Mouse (Mus musculus) kidney, postnatal 25 days (tissue): ENCODE measurements around the gene Dctpp1.
A peak's percentile ranks its signal among the peaks of the same experiment; 100 is the strongest.
"Not testable (repeated sequence)": the region's sequence is repeated elsewhere in the genome, so short reads cannot be mapped to it uniquely, and the experiment has no call there.

Experiments used
- DNase-seq, 2 experiments: peaks; one replicate each; pipeline ENCODE4 v3.0.0; 2021; ENCODE audit warnings: mixed read lengths in 2 of 2

The Dctpp1 gene

DNA sequence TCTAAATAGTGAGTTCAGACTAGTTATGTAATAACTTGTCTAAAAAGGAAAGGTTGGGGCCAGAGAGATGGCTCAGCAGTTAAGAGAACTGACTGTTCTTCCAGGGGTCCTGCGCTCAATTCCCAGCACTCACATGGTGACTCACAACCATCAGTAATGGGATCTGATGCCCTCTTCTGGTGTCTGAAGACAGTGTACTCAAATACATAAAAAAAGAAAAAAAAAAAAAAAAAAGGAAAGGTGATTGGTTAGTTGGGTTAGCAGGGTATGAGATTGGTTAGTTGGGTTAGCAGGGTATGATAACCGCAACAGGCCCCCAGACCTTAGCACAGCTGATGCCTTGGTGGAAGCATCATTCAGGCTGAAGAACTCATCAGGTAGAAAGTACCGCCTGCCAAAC is 3.0 kb upstream of the Dctpp1 start:
- no peak for DNase-seq

DNA sequence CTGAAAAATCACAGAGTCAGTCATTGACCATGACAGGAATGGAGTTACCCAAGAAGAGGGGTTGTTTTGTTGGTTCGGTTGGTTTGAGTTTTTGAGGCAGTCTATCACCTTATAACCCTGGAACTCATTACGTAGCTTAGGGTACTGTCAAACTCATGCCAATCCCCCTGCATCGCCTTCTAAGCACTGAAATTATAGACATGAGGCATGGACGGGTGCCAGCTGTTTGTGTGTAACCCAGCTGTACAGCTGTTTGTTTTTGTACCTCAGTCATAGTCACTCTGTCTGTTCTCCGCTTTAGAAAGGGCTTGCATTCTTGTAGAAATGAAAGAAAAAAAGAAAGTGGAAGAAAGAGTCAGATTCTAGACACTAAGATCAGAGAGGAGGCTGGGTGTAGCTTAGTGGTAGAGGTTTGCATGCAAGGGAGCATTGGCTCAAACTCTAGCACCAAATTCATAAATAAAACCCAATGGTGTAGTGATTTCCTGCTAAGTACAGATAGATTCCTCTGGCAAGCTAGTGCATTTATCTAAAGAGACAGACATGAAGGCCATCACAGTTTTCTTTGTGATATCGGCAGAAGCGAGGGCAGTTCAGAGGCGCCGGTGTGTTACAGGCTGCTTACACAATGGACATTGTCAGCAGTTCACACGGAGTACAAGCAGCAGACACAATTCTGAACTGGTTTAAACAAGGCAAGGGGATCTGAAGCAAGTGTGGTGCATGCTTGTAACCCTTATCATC is 1.9 kb upstream of the Dctpp1 start:
- no peak for DNase-seq

DNA sequence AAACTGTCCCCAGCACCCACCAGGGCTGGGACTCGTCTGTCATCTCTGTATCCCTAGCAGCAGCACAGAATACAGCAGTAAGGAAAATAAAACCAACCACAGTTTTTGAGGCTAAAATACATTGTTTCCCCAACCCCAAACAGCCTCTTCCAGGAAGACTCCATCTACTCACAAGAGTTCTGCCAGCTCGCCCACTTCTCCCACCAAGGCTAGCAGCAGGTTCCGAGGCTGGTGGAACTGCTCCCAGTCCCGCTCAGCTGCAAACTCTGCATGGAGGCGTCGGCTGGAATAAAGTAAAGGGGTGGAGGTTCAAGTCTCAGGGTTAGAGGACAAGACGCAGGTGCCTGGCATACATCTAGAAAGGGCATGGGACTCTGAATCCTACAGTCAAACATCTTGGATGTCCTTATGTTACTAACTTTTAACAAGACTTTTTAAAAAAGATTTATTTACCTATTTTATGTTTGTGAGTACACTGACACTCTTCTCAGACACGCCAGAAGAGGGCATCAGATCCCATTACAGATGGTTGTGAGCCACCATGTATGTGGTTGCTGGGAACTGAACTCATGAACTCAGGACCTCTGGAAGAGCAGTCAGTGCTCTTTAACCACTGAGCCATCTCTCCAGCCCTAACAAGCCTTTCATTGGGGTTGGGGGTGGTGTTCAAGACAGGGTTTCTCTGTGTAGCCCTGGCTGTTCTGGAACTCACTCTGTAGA is 1.2 kb downstream of the Dctpp1 start:
- DNase-seq, result no peak

DNA sequence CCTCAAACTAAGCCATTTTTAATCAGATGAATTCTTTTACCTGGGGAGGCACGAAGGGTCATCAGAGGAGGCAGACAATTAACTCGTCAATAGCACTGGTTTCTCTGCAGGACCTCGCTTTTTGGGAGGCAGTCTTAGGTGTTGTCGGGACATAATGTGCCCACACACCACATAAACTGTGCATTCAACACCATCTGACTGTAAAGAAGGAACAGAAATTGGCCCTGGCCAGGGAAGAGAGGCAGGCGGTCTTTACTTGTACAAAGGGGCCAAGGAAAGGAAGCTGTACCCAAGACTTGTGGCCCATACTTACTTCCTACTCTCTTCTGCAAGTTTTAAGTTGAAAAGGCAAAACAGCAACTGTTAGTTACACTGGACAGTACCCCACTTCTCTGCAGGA is 4.0 kb downstream of the Dctpp1 start:
- DNase-seq, result no peak

DNA sequence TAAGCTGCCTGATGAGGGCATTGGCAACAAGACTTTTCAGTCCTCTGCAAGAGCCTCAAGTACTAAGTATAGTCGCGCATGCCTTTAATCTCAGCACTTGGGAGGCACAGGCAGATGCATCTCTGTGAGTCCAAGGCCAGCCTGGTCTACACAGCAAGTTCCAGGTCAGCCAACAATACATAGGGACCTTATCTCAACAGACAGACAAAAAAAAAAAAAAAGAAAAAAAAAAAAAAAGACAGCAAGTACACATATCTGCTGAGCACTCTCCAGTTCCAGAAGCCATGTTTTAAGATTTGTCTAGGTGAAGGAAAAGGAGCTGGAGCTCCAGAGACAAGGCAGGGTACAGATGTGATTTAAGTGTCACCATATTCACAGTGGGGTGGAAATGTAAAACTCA is 4.5 kb downstream of the Dctpp1 start:
- no peak for DNase-seq

DNA sequence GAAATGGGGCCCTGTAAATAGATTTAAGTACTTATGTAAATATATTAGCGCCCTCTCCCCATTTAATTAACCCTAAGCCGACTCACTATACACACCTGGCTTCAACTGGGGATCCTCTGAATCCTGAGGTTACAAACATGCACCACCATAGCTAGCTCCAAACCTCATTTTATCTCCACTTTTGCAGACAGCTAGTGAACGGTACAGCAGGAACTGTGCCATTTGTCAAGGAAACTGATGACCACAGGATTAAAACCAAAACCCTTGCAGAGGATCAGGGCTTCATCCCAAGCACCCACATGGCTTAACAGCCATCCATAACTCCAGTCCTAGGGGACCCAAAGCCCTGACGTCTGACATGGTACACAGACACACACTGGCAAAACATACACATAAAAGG is 5.5 kb downstream of the Dctpp1 start:
- no peak for DNase-seq

DNA sequence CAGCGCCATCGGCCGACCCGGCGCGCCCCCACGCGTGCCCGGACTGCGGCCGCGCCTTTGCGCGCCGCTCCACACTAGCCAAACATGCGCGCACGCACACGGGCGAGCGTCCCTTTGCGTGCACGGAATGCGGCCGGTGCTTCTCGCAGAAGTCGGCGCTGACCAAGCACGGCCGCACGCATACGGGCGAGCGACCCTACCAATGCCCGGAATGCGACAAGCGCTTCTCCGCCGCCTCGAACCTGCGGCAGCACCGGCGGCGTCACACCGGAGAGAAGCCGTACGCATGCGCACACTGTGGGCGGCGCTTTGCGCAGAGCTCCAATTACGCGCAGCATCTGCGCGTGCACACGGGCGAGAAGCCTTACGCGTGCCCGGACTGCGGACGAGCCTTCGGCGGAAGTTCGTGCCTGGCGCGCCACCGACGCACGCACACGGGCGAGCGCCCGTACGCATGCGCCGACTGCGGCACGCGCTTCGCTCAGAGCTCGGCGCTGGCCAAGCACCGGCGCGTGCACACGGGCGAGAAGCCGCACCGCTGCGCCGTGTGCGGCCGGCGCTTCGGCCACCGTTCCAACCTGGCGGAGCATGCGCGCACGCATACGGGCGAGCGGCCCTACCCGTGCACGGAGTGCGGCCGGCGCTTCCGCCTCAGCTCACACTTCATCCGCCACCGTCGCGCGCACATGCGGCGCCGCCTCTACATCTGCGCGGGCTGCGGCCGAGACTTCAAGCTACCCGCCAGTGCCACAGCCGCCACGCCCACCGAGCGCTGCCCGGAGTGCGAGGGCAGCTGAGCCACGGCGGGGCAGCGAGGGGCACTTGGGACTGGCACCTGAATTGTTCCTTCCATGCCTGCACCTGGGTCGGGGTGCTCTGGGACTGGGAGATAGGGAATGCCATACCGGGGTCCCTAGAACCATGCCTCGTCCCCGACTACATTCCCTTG is 6.4 kb downstream of the Dctpp1 start:
- peak; percentile 95 to 98 for DNase-seq

DNA sequence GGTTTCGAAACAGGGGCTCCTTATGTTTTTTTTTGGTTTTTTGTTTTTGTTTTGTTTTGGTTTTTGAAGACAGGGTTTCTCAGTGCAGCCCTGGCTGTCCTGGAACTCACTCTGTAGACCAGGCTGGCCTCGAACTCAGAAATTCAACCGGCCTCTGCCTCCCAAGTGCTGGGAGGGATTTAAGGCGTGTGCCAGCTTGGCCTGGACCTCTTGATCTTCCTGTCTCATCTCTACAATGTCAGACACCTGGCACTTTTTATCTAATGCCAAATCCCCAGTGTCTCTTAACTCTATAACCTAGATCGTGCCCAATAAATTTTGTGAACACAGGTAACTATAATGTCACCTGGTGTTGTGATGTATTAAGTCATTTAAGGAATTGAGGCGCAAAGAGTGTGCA is 7.2 kb downstream of the Dctpp1 start:
- no peak for DNase-seq

DNA sequence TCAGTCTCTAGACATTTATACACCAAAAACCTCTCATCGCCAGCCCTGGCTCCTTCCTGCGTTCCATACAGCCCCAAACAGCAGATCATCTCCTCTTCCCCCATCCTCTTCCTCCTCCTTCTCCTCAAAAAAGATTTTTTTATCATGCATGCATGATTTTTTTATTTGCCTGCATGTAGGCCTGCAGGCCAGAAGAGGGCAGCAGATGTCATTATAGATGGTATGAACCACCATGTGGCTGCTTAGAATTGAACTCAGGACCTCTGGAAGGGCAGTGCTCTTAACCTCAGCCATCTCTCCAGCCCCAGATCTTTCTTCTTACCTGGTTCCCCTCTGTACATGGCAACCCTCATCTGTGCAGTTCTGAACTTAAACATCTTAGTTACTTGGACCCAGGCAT is 8.1 kb downstream of the Dctpp1 start:
- peak in 1 of 2 experiments; percentile 41 for DNase-seq

DNA sequence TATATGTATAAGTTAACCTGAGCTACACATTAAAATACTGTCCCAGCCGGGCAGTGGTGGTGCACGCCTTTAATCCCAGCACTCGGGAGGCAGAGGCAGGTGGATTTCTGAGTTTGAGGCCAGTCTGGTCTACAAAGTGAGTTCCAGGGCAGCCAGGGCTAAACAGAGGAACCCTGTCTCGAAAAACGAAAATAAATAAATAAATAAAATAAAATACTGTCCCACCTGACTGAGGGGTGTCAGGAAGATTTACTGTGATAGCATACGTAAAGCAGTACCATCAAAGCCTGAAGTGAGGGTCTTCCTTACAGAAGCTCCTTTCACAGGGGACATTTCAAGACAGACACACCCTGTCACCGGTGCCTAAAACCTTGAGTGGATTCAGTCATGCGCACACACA is 10.0 kb downstream of the Dctpp1 start:
- not testable (repeated sequence) for DNase-seq

DNA sequence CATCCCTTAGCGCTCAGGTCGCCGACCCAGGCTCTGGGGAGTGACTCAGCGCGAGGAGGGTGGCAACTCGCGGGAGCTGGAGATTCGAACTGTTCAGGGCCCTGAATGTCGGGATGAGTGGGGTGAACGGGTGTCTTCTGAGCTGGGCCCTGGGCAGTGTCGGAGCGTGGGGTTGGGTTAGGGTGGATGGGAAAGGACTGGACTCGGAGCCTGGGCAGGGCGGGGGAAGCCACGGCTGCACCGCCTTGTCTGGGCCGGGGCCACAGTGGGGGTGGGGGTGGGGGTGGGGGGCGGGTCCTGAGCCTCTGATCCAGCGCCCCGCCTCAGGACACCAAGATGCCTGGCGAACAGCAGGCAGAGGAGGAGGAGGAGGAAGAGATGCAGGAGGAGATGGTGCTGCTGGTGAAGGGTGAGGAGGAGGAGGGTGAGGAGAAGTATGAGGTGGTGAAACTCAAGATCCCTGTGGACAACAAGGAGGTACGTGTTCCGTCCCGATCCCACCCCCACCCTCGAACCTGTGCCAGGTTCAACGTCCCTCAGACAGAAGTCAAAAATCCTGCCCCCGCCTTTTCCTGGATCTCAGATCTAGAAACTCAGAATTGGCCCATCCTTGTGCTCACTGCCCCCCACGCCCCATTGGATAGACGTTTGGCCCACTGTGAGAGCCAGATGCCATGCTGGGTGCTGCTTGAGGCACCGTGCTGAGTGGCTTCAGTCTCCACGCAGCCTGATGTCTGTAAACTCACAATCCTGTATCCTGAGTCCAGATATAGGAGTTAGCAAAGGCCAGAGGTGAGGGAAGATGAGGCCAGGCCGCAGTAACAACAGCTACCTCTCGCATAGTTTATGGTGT is 15.6 kb downstream of the Dctpp1 start:
- peak; percentile 55 to 77 for DNase-seq

DNA sequence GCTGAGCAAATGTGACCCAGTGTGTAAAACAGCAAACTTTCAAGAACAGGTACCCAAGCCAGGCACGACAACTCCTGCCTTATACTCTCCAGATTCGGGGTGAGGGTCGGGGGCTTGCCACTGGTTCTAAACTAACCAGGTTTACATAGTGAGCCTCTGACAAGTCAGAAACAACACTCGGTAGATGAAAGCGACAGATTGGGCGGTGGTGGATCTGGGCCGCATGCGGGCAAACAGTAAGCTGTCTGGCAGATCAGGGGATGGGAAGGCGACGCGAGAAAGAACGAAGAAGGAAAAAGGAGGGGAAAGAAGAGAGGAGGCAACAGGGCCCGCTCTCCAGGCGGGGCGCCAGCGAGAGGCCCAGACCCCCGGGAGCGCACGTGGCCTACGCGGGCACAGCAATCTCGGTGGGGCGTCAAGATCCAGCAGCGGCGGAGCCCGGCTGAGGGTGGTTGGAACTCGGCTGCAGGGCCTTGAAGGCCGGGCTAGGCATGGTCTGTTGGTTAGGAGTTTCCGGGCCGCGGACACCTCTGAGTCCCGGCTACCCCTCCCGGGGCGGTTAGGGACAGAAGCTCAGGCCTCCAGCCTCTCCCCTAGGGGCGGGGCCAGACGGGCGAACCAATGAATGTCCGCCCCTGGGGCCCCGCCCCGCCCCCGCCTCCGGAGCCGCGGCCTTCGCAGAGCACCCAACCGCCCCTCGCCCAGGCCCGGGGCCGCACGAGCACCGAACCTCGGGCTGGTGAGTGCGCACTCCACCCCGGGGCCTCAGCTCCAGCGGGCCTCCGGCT is 16.4 kb downstream of the Dctpp1 start, which contains the start of gene Zfp771:
Gene Zfp771, plus strand, starts transcription at position 405 of the 788 bp plus-strand sequence.
- peak; percentile 98 to 99 for DNase-seq

DNA sequence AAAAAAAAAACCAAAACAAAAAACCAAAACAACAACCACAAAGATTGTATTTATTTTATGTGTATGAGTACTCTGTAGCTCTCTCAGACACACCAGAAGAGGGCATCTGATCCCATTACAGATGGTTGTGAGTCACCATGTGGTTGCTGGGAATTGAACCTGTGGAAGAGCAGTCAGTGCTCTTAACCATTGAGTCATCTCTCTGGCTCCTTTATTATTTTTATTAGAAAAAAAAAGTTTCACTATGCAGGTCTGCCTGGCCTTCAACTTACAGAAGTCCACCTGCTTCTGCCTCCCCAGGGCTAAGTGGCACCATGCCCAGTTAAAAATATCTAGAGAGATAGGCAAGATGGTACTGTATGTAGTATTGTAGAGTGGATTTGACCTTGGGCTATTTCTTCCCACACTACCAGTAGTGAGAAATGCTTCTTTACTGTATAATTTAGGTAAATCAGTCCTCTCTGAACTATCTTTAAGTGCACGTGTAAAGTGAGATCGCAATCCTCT is 17.1 kb downstream of the Dctpp1 start:
- DNase-seq, result no peak

DNA sequence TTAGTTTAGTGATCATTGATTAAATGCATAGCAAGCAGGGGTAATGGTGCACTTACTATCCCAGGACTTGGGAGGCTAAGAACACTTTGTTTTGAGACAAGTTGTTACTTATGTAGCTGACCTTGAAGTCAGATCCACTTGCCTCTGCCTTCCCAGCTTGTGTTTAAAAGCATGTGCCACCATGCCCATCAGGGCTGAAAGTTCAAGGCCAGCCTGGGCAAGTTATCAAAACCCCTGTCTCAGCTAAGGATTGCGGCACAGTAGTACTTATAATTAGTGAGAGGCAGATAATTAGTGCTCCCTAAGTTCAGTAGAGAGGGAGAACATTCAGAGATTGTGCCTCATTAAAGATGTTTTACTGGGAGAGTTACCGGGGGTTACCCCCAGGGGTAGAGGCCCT is 25.7 kb downstream of the Dctpp1 start:
- no peak for DNase-seq

DNA sequence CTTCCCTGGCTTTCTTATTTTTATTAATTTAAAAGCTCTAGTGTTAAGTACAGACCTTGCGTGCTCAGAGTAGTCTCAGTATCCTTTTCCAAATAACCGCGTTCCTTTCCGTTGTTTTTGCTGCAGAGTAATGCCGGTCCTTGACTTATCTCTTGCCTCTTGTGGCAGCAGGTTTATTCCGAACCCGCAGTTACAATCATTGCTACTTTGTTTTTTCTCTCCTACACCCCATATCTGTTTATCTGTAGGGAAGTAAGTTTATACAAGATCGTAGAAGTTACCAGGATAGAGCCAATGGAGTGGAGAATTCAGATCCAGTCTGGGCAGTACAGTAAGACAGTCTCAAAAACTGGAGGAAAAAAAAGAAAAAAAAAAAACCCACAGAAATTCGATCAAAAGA is 26.7 kb downstream of the Dctpp1 start:
- no peak for DNase-seq

DNA sequence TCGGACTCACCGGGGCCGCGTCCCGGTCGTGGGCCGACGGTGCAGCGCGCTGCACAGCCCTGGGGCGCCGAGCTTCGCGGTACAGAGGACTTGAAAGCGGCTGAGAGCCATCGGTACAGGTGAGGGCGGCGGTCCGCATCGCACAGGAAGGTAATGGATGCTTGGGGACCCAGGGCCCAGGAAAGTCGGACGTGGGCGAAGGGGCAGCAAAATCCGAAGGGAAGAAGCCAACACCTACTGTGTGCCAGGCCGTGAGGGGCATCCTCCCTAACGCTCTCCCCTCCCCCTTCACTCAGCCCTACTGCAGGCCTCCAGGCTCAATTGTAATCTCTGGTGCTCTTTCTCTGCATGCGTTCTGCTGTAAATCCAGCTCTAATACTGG is 27.1 kb downstream of the Dctpp1 start:
- no peak for DNase-seq

DNA sequence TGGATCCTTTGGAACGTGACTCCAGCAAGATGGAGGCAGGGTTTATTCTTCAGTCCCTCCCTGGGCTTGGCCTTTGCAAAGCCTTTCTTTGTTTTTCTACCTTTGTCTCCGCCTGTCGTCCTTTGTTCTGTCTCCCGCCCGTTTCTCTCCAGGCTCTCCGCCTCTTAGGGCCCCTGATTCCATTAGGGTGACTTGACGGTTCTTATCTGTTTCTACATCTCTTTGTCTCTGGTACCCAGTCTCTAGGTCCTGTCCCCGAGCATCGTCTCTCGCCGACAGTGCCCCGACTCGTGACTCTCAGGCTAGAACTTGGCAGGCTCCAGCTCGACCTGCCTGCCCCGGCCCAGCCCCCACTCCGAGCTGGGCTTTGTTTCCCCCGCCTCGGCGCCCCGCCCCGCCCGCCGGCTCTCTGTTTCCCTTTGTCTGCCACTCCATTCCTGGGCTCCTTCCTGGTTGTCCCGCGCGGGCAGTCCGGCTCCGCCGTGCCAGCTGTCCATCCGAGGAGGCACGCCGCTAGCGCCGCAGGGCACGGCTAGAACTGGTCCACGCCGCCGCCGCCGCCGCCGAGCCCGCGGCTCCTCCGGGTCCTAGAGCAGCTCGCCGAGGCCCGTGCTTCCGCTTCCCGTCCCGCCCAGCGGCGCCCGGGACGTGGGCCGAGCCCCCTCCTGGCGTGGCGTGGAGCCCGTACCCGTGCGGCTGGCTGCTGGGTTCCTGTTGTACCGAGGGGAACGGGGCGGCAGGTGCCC is 27.7 kb downstream of the Dctpp1 start, which contains the start of the genes Zfp553 and Sept1:
Gene Zfp553, plus strand, starts transcription at position 440 of the 746 bp plus-strand sequence.
Gene Sept1, minus strand, starts transcription at position 509 of the 746 bp plus-strand sequence.
- peak; percentile 86 to 94 for DNase-seq

DNA sequence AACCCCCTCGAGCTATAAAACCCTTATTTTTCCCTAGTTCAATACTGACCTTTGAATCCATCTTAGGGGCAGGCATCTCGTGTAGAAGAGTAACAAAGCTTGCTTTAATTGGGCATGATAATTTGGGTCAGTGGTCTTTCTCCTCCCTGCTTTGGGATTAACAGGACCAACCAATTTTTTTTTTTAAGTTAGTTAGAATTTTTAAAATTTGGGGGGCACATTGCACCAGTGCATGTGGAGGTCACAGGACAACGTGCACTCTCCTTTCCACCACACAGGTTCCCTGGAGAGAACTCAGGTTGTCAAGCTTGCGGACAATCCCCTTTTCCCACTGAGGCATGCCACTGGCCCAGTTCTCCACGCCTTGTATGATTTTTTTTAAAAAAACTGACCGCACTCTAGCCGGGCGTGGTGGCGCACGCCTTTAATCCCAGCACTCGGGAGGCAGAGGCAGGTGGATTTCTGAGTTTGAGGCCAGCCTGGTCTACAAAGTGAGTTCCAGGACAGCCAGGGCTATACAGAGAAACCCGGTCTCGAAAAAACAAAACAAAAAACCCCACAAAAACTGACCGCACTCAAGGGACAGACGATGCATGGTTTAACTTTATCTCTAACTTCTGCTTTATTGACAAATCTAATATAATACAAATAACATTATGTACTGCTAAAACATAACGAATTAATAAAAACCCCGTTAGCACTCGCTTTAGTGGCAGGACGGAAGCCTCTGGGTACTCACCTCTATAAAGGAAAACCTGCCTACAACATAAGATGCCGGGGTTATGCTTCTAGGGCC is 28.5 kb downstream of the Dctpp1 start:
- DNase-seq, result no peak

DNA sequence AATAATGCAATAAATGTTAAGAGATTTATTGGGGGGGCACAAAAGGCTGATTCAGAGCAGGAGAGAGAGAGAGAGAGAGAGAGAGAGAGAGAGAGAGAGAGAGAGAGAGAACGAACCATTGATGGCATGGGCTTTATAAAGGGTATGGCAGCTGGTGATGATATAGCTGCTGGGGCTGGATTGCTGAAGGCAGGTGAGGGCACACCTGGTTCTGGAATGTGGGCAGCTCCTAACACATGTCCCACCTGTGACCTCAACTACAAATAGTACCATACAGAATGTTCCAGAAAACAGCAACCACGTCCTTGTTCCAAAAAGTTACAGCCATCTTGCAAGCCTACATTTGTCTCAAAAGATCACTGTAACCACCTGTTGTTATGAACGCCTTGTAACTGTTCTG is 29.1 kb downstream of the Dctpp1 start:
- DNase-seq, result no peak
